Mouse (Mus musculus) adrenal gland, postnatal 25 days (tissue): Measurements from ENCODE around the gene Osbpl5. TPM values are rescaled to one million over a fixed set of nuclear protein-coding genes. Genes with fewer than 3 reads are reported as not detected.

ENCODE experiments used
- DNase-seq: peaks from one replicate; pipeline ENCODE4 v3.0.0; 2021; ENCODE audit warnings: mixed read lengths
- long read RNA-seq: library from polyadenylated mRNA; stranded (forward); transcript quantifications from one replicate; pipeline ENCODE4 v2.0.0, GENCODE M21; 2021
- total RNA-seq: library from RNA; stranded (reverse); gene quantifications from 2 replicates; pipeline ENCODE4 v1.2.3, GENCODE M21; 2021

Osbpl5 gene
- 22.8 and 37.0 TPM in 2 replicates for total RNA-seq
- long read RNA-seq, transcript Osbpl5-202 (22 exons, 3,775 nt), result major isoform, 14 of 38 reads
- long read RNA-seq, partial matches to known transcripts, result 12 of 38 reads
- long read RNA-seq, other reads (novel, unspliced or antisense), result 11 of 38 reads

DNA sequence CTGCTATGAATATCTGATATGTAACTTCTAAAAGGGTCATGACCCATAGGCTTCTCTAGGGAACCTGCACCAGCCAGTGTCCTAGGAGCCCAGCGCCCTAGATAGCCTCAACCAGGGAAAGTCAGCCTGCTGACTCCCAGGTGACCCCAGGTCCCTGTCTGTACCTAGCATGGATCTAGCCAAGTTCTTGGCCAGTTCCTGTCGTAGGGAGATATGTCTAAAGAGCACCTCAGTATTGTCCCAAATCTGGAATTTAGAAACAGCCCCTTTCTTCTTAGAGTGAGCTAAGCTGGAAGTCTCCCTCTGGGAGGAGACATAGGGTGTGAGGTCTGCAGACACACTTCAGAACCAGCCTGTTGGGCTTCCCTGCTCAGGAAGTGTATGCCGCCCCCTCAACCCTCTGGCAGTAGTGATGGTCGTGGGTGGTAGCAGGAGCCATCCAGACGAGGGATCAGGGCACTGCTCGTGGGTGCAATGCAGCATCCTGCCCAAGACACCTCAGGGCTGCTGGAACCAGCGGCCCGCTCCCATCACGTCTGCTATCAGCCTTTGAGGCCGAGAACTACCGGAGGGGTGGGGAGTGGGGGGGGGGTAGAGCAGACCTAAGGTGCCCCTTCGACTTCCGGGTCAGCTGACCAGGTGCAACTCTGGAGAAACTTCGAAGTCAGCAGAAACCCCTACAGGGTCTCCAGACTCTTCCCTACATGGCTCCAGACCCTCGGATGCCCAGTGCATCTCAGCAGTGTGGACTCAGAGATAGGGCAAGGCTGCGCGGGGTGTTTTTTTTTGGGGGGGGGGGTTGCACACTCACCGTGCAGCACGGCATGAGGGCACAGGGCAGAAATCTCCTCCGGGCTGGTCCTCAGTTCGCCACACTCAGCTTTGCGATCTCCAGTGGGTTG, at the start of gene Osbpl5:
Gene Osbpl5 (minus strand): TSS at position 861 of the 902 bp plus-strand sequence.
- DNase-seq, result no peak

GRCm38 (mm10) chr7:143805199-143805624, 48.4 kb upstream of the Osbpl5 start:
- no peak for DNase-seq

DNA sequence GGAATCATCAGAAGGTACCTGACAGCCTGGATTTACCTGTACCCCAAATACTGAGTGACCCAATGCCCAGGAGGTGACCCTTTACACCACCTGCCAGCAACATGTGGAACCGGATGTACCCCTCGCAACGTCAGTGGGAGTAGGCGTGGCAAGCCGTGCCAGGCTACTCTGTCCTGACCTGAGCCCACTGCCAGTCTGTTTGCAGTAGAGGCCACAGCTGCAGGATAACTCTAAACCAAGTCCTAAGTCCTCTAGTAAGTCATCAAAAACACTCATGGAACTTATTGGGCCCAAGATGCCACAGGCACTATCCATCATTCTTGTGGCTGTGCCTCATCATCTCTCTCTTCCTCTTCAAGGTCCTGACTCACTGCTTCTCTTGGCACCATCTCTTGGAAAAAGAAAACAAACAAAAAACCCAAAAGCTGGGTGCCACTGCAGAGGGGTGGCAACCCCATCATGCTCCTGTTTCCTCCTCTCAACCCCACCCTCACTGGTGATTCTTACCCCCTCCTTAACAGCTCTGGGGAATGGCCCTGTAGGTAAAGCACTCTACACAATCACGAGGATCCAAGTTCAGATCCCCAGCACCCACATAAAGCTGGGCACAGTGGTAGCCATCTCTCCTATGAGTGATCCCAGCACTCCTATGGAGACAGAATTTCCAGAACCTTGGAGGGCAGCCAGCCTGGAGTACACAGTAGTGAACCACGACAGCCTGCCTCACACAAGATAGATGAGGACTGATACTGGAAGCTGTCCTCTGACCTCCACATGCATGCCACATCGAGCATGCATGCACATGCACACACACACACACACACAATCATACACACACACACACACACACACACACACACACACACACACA, 44.6 kb upstream of the Osbpl5 start:
- DNase-seq, result no peak

DNA sequence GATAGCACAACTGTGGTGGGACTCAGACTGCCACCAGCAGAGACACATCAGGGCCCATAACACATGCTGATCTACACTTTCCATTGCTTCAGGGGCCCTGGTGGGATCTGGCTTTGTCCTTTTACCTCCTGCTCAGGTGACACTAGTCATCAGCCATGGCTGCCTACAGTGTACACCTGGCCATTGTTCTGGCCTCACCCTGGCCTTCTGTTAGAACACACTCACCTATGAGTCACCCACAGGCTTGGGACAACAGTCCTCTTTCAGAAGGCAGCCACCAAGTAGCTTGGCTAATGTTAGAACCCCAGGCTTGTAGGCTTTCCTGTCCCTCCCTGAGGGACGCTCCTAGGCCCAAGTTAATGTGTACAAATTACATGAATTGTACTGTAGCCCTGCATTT, 44.0 kb upstream of the Osbpl5 start:
- DNase-seq, result no peak

- DNase-seq, result no peak
Measured at GRCm38 (mm10) chr7:143798783-143799182, 42.0 kb upstream of the Osbpl5 start.

DNA sequence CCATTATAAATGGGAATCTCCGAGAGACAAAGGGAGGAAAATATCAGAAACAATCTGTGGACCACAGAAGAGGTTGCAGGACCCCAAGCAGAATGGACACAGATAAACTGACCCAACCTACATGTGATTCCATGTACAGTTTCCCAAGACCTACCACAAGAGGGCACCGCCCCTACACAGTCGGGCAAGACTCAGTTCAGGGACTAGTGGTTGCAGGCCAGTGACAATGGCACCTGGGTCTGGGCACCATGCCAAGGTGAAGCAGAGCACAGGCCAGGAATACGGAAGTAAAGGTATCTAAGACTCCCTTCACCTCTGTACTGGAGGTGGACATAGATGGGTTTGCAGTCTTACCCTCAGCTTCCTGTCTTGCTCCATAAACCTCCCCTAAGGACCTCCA, 36.3 kb upstream of the Osbpl5 start:
- peak; percentile 51 for DNase-seq

- no peak for DNase-seq
Measured at GRCm38 (mm10) chr7:143792336-143792985, 35.7 kb upstream of the Osbpl5 start.

DNA sequence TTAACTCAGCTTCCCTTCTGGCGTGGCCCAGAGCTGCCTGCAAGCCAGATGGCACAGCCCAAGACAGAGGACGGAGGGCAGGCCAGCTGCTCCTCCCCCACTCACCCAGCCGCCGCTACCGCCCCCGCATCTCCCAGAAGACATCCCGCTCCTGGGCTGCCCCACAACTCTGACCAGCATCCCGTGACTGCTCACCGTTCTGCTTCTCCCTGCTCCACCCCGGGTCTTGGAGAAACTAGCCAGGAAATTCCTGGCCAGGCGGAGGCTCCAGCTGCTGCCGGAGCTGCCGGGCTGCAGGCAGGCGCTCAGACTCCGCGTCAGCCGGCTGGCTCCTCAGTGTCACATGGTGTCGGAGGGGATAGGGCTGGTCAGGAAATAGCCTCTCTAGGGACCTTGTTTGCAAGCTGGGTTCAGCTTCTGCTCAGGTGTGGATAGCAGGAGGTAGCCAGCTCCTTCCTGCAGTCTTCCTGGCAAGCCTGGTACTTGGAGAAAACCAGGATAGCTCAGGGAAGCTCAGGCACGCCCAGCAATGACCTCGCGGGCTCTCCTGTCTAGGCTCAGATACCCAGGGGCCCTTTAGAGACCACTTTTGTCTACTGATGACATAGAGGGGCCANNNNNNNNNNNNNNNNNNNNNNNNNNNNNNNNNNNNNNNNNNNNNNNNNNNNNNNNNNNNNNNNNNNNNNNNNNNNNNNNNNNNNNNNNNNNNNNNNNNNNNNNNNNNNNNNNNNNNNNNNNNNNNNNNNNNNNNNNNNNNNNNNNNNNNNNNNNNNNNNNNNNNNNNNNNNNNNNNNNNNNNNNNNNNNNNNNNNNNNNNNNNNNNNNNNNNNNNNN, 27.4 kb upstream of the Osbpl5 start, which contains the start of gene Mrgpre:
Gene Mrgpre (minus strand): TSS at position 505 of the 834 bp plus-strand sequence.
- peak; percentile 65 for DNase-seq

- no peak for DNase-seq
Measured at GRCm38 (mm10) chr7:143783378-143783995, 26.7 kb upstream of the Osbpl5 start.

DNA sequence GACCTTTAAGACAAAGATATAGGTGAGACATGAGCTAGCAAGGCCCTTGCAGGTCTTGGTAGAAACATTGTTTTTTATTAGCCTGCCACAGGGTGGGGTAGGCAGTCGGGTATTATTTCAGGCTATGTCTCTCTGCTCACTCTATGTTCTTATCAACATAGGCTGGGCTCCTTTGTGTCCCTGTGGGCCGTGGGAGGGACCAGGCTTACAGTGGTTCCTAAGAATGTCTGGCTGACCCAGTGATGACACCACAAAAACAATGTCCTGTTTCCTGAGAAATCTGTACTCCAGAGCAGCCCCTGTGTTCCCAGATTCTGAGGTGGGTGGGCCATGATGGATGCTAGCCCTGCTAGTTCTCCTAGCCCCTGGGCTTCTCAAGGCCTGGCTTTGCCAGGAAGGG, 20.6 kb upstream of the Osbpl5 start:
- DNase-seq, result no peak

GRCm38 (mm10) chr7:143776137-143776536, 19.4 kb upstream of the Osbpl5 start:
- DNase-seq, result no peak

- DNase-seq, result no peak
Measured at GRCm38 (mm10) chr7:143769461-143769860, 12.7 kb upstream of the Osbpl5 start.

DNA sequence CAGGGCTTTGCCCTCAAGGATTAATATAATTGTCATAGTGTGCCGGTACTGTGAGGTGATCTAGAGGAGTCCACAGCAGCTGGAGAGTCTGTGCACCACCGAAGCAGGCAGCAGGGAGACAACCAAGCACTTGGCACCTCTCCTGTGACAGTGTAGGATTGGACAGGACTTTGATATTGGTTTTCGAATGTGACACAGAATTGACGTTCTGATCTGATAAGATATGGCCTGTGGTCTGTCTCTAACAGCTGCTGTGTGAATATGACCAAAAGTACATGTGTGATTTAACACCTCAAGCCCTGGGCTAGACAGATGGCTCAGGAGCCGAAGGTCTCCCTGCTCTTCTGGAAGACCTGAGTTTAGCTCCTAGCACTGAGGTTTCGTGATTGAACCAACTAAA, 11.5 kb upstream of the Osbpl5 start:
- no peak for DNase-seq

- DNase-seq, result no peak
Measured at GRCm38 (mm10) chr7:143766893-143767292, 10.1 kb upstream of the Osbpl5 start, which contains the start of gene Mrgprg. Mrgprg (minus strand) TSS chr7:143766993.

GRCm38 (mm10) chr7:143764876-143765530, 8.2 kb upstream of the Osbpl5 start:
- no peak for DNase-seq

DNA sequence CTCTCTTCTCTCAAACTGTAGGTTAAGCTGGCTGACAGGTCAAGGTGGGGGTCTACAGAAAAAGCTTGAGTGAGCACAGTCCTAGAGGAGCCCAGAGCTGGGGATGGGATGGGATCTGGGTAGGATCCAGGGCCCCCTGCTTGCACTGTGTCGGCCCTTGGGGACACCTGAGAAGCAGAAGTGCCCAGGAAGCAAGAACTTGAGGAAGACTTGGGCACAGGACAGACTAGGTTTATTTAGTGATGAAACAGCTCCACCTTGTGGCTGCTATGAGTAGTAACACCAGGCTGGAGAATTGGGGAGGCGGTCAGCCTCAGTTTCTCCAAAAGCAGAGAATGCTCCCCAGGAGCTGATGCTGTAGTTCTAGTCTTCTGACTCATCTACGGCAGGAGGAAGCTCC, 7.0 kb upstream of the Osbpl5 start:
- DNase-seq, result no peak

DNA sequence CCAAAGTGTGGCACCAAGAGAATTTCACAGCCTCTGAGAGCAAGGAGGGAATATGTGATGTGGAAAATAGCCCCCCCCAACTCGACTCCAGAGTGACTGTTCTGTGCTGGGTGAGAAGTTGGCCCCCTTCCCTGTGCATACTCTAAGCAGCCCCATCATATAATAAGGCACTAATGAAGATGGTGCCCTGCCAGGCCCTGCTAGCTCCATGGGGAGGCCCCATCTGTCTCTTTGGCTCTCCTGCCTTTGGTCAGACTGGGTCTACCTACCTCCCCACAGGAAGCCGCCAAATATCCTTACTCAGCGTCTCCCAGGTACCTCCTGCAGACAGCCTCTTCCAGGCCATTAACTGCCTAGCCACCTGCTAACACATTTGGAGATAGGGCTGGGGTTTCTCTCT, 2.2 kb upstream of the Osbpl5 start:
- DNase-seq, result no peak

DNA sequence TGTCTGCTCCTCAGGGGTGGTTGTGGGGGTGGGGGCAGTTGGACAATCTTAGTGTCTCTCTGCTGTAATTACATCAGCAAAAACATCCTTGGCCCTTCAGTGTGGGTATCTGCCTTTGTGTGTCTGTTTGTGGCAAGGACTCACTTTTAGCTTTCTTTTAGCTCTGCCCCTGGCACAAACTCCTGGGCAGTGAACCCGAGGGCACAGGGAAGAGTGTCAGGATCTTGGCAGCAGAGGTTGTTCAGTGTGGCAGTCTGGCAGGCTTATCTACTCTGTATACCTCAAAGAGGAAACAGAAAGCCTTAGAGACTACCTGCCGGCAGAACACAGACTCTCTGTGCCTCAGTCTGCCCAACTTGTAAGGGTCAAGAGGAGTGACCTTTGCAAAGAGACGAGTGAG, 911 bp upstream of the Osbpl5 start:
- no peak for DNase-seq

- DNase-seq, result peak; percentile 77
Measured at GRCm38 (mm10) chr7:143757027-143757390, 224 bp upstream of the Osbpl5 start.
